Mouse (Mus musculus) mouse trophoblast stem cell (cell line): Measurements from ENCODE around the gene Fkbp7.

Experiments
- in situ Hi-C, 2 experiments: fragments of 300-500 bp; cut with MseI, MboI; formaldehyde crosslinking; loops; 2 replicates in 1 of 2; 3 replicates in 1 of 2; pipeline ENCODE4 v1.15.1; 2025

Fkbp7 gene

GRCm38 (mm10) chr2:76672966-76673392 lies at the start of gene Fkbp7:
Gene Fkbp7 (minus strand): TSS chr2:76673116.
- in situ Hi-C loops, result no loop called here

- in situ Hi-C loops, result no loop called here
Observed at GRCm38 (mm10) chr2:76719650-76720049, 46.7 kb upstream of the Fkbp7 start.

GRCm38 (mm10) chr2:76714984-76715383 lies 42.1 kb upstream of the Fkbp7 start:
- in situ Hi-C loops, result no loop called here

- in situ Hi-C loops, result no loop called here
Observed at GRCm38 (mm10) chr2:76708512-76708911, 35.6 kb upstream of the Fkbp7 start.

GRCm38 (mm10) chr2:76705655-76706054 lies 32.7 kb upstream of the Fkbp7 start:
- in situ Hi-C loops, result no loop called here

GRCm38 (mm10) chr2:76702751-76703150 lies 29.8 kb upstream of the Fkbp7 start:
- in situ Hi-C loops, result no loop called here

GRCm38 (mm10) chr2:76702188-76702587 lies 29.3 kb upstream of the Fkbp7 start:
- in situ Hi-C loops, result no loop called here

GRCm38 (mm10) chr2:76695290-76695689 lies 22.4 kb upstream of the Fkbp7 start:
- in situ Hi-C loops, result no loop called here

GRCm38 (mm10) chr2:76693765-76694164 lies 20.8 kb upstream of the Fkbp7 start:
- in situ Hi-C loops, result no loop called here

- in situ Hi-C loops, result no loop called here
Observed at GRCm38 (mm10) chr2:76690436-76691204, 17.7 kb upstream of the Fkbp7 start.

- in situ Hi-C loops, result no loop called here
Observed at GRCm38 (mm10) chr2:76688162-76688561, 15.2 kb upstream of the Fkbp7 start.

GRCm38 (mm10) chr2:76687608-76688007 lies 14.7 kb upstream of the Fkbp7 start:
- in situ Hi-C loops, result no loop called here

- in situ Hi-C loops, result no loop called here
Observed at GRCm38 (mm10) chr2:76686986-76687385, 14.1 kb upstream of the Fkbp7 start.

- in situ Hi-C loops, result no loop called here
Observed at GRCm38 (mm10) chr2:76682301-76682700, 9.4 kb upstream of the Fkbp7 start.

- in situ Hi-C loops, result no loop called here
Observed at GRCm38 (mm10) chr2:76676401-76677226, 3.7 kb upstream of the Fkbp7 start.

GRCm38 (mm10) chr2:76675949-76676348 lies 3.0 kb upstream of the Fkbp7 start:
- in situ Hi-C loops, result no loop called here

GRCm38 (mm10) chr2:76675451-76675850 lies 2.5 kb upstream of the Fkbp7 start:
- in situ Hi-C loops, result no loop called here

- in situ Hi-C loops, result no loop called here
Observed at GRCm38 (mm10) chr2:76674725-76675427, 2.0 kb upstream of the Fkbp7 start, which contains the start of gene Plekha3. Gene Plekha3 (plus strand): TSS chr2:76675281.

GRCm38 (mm10) chr2:76673472-76674081 lies 661 bp upstream of the Fkbp7 start:
- in situ Hi-C loops, result no loop called here

- in situ Hi-C loops, result no loop called here
Observed at GRCm38 (mm10) chr2:76672134-76672745, 676 bp downstream of the Fkbp7 start.

GRCm38 (mm10) chr2:76671641-76672040 lies 1.3 kb downstream of the Fkbp7 start:
- in situ Hi-C loops, result no loop called here
